Mouse (Mus musculus) frontal cortex, adult 2 months (tissue): Measurements from ENCODE around the gene Il1b. TPM values are rescaled to one million over a fixed set of nuclear protein-coding genes. Genes with fewer than 3 reads are reported as not detected.

Source experiments
- DNase-seq, 2 experiments: peaks; one replicate each; pipeline ENCODE4 v3.0.0; 2022; ENCODE audit warnings: low spot score in 1 of 2; ENCODE audit errors: extremely low spot score in 1 of 2
- polyA plus RNA-seq: library from polyadenylated mRNA; depleted of rRNA; stranded (reverse); fragments of >200 nt; gene quantifications from 2 replicates; pipeline ENCODE4 v1.2.3, GENCODE M21; 2012; rRNA removed

Il1b gene
- polyA plus RNA-seq, 1 experiment = 0.40 TPM

DNA sequence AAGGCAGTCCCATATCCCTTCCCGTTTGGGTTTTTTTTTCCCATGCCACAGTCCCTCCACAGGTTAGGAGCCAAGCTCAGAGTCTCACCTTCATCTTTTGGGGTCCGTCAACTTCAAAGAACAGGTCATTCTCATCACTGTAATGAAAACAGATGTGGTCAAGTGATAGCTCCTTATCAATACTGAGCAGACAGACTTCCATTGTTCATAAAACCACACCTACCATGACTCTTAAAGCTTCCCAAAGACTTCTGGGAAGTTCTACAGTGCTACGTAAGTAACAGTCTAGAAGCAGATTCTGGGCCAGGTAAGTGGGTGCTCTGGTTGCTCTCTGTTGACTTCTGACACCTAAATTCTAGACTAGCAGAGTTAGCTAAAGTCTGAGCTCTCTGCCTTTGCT lies 1.3 kb downstream of the Il1b start:
- DNase-seq = no peak

DNA sequence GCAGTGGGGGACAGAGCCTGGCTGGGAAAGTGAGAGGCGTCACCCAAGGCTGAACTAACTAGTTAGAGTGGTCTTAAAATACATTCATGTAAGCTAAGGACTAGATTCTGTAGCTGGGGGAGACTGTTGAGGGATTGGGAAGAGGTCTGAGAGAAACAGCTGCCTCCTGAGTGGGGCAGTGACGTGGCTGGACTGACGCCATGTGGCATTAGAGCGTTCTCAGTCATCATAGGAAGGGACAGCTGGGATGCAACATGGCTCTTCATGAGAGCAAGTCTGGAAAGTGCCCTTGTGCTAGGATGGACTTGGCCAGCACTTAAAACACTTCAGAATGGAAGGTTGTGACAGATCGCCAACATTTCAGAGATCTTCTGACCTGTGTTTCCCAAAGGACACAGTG lies 2.1 kb downstream of the Il1b start:
- DNase-seq = no peak

GRCm38 (mm10) chr2:129368106-129368505 lies 2.8 kb downstream of the Il1b start:
- no peak for DNase-seq

- DNase-seq = no peak
These were observed 3.7 kb downstream of the Il1b start for GRCm38 (mm10) chr2:129367246-129367645.

DNA sequence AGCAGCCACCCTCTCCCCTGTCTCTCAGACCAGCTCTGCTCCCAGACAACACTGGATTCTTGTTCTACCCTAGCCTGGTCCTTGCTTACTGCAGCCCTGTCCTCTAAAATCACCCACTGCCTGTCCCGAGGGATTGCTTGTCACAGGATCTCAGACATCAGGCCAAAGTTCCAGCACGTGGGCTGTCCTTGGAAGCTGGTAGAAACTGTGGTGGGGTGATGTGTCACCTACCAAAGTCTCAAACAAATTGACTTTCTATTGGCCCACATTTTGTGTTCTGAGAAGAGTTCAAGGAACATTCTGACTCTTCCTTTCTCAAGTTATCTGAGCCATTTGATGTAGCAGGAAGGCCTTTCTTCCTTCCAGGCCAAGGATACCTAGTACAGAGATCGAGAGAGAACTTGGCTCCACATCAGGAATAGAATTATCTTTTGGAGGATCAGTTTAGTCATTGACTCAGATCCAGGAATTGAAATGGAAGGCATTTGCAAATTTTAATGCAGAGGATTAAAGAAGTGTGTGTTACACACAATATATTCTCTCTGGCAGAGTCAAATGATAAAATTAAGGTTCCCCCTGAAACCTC lies 9.9 kb downstream of the Il1b start:
- peak in 1 of 2 experiments; percentile 48 for DNase-seq

- DNase-seq = peak; percentile 84
These were observed 10.7 kb downstream of the Il1b start for GRCm38 (mm10) chr2:129360197-129360596.

- DNase-seq = no peak
These were observed 32.8 kb downstream of the Il1b start for GRCm38 (mm10) chr2:129338138-129338621.

GRCm38 (mm10) chr2:129333471-129333870 lies 37.5 kb downstream of the Il1b start:
- no peak for DNase-seq

GRCm38 (mm10) chr2:129330540-129330939 lies 40.4 kb downstream of the Il1b start:
- DNase-seq = no peak

DNA sequence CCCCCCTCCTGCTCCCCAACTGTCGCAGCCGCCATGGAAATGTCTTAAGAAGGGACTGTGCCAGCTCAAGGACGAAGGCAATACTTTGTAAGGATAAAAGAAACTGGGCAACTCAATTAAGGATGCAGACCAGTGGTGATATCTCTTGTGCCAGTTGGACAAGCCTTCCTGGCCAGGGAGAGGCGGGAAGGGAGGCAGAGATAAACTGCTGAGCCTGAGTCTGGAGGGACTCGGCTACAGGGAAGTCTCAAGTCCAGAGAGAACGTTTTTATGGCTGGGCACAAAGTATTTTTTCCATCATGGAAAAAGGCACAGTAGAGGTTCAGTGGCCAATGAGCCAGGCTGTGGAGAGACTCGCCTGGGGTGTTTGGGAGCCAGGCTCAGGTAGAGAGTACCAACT lies 40.9 kb downstream of the Il1b start:
- no peak for DNase-seq

GRCm38 (mm10) chr2:129328238-129328637 lies 42.7 kb downstream of the Il1b start:
- no peak for DNase-seq

DNA sequence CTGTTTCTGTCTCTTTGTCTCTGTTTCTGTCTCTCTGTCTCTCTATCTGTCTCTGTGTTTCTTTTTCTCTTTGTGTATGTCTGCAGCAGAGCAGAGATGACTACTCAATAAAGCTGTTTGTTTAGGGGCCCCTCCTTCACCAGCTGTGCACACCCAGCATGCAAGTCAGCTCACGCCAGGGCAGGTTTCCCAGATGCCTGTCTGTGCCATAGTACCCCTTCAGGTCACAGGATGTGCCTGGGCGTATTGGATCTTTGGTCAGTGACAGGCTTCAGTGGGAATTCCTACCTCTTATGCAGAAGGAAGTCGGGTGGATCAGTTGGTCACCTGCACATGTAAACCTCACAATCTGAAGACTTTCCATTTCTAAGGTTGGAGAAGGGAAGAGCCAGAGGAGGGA lies 46.7 kb downstream of the Il1b start:
- DNase-seq = no peak

DNA sequence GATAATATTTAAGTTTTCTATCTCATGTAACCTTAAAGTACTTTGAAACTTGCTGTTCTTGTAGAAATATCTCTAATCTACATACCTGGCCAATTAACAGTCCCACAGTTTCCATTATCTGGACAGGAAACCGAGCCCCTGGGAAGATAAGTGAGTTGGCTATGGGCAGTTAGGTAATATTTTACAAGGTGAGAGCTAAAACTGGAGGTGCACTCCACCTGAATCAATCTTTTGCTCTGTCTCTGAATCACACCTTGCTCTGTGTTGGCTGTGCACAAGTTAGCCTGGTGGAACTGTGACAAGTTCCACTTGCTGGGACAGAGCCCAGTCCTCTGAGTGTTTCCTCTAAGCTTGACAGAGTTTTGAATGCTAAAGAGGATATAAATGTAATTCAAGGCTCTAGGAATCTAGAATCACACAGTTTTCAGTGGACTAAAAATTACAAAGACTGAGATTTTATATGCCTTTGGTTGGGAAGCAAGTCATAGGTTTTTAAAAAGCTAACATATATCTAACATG lies 48.8 kb downstream of the Il1b start:
- DNase-seq = peak; percentile 21 to 66

DNA sequence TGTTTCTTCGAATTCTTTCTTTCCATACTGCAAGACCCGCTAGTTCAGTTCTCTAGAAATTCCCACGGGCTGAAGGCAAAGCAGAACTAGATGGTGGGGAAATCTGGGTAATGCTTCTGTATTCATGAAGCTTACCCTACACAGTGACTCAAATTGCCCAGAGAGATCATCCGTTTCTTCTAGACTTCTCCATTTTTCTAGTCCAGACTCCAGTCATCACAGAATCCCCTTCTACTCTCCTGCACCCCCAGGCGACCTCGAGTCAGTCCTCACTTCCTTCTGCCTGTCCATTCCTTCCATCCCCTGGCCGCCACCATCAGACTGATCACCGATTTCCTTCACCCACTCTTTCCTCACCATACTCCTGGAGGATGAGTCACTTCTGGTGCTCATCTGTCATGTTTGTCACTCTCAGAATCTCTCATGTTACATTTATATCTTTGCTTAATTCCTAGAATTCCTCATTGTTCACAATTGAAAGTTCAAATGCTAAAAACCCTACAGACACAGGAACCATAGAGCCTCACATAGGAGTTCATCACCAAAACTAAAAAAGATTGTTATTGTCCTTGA lies 50.8 kb downstream of the Il1b start:
- peak in 1 of 2 experiments; percentile 42 for DNase-seq

GRCm38 (mm10) chr2:129315831-129316230 lies 55.1 kb downstream of the Il1b start:
- no peak for DNase-seq

- DNase-seq = no peak
These were observed 56.1 kb downstream of the Il1b start for GRCm38 (mm10) chr2:129314880-129315279.

Other genes starting within 250 kb of the Il1b start
- gene Chchd5, start 241.4 kb downstream of the Il1b start, polyA plus RNA-seq = 14.9 and 16.8 TPM in 2 replicates
- 159 and 177 TPM in 2 replicates for gene Slc20a1, start 172.4 kb downstream of the Il1b start, polyA plus RNA-seq
- 0.26 and 0.34 TPM in 2 replicates for gene Ckap2l, start 73.9 kb downstream of the Il1b start, polyA plus RNA-seq
- gene Il1a, start 61.2 kb downstream of the Il1b start, polyA plus RNA-seq = 1.3 and 1.4 TPM in 2 replicates
- gene F830045P16Rik, start 165.5 kb upstream of the Il1b start, polyA plus RNA-seq = 0.06 and 0.14 TPM in 2 replicates
- gene Sirpa, start 221.7 kb upstream of the Il1b start, polyA plus RNA-seq = 276 and 309 TPM in 2 replicates